Mouse (Mus musculus): Measurements from ENCODE around the gene Rer1.

Rer1 gene

GRCm38 (mm10) chr4:155086108-155087024, at the start of gene Rer1, which contains the start of gene Morn1:
Gene Rer1 (minus strand): TSS chr4:155086382.
Gene Morn1 (plus strand): TSS chr4:155086577.
- DNase-seq (ENCODE audit: extremely low read depth, insufficient read length, low spot score): peak; percentile 96

- DNase-seq (ENCODE audit: extremely low read depth, insufficient read length, low spot score): no peak
Measured at GRCm38 (mm10) chr4:155134686-155135172, 48.5 kb upstream of the Rer1 start.

- peak; percentile 74 for DNase-seq (ENCODE audit: extremely low read depth, insufficient read length, low spot score)
Measured at GRCm38 (mm10) chr4:155133658-155134417, 47.7 kb upstream of the Rer1 start.

- DNase-seq (ENCODE audit: extremely low read depth, insufficient read length, low spot score): no peak
Measured at GRCm38 (mm10) chr4:155133188-155133587, 47.0 kb upstream of the Rer1 start.

GRCm38 (mm10) chr4:155130616-155131015, 44.4 kb upstream of the Rer1 start:
- no peak for DNase-seq (ENCODE audit: extremely low read depth, insufficient read length, low spot score)

- DNase-seq (ENCODE audit: extremely low read depth, insufficient read length, low spot score): peak; percentile 81
Measured at GRCm38 (mm10) chr4:155129996-155130395, 43.8 kb upstream of the Rer1 start.

- DNase-seq (ENCODE audit: extremely low read depth, insufficient read length, low spot score): no peak
Measured at GRCm38 (mm10) chr4:155129132-155129917, 43.1 kb upstream of the Rer1 start.

- DNase-seq (ENCODE audit: extremely low read depth, insufficient read length, low spot score): no peak
Measured at GRCm38 (mm10) chr4:155128411-155128810, 42.2 kb upstream of the Rer1 start.

- DNase-seq (ENCODE audit: extremely low read depth, insufficient read length, low spot score): peak; percentile 71
Measured at GRCm38 (mm10) chr4:155126602-155127372, 40.6 kb upstream of the Rer1 start.

- no peak for DNase-seq (ENCODE audit: extremely low read depth, insufficient read length, low spot score)
Measured at GRCm38 (mm10) chr4:155126194-155126593, 40.0 kb upstream of the Rer1 start.

- no peak for DNase-seq (ENCODE audit: extremely low read depth, insufficient read length, low spot score)
Measured at GRCm38 (mm10) chr4:155125310-155125709, 39.1 kb upstream of the Rer1 start.

- DNase-seq (ENCODE audit: extremely low read depth, insufficient read length, low spot score): no peak
Measured at GRCm38 (mm10) chr4:155123868-155124534, 37.8 kb upstream of the Rer1 start.

GRCm38 (mm10) chr4:155122444-155123040, 36.4 kb upstream of the Rer1 start:
- peak; percentile 49 for DNase-seq (ENCODE audit: extremely low read depth, insufficient read length, low spot score)

- DNase-seq (ENCODE audit: extremely low read depth, insufficient read length, low spot score): no peak
Measured at GRCm38 (mm10) chr4:155121915-155122443, 35.8 kb upstream of the Rer1 start.

- no peak for DNase-seq (ENCODE audit: extremely low read depth, insufficient read length, low spot score)
Measured at GRCm38 (mm10) chr4:155121222-155121621, 35.0 kb upstream of the Rer1 start.

GRCm38 (mm10) chr4:155120583-155120982, 34.4 kb upstream of the Rer1 start:
- no peak for DNase-seq (ENCODE audit: extremely low read depth, insufficient read length, low spot score)

- DNase-seq (ENCODE audit: extremely low read depth, insufficient read length, low spot score): no peak
Measured at GRCm38 (mm10) chr4:155120038-155120437, 33.9 kb upstream of the Rer1 start.

- DNase-seq (ENCODE audit: extremely low read depth, insufficient read length, low spot score): no peak
Measured at GRCm38 (mm10) chr4:155118278-155118677, 32.1 kb upstream of the Rer1 start.

Measured in 3134 (cell line).